Mouse (Mus musculus) activated CD4-positive, CD25-positive, alpha-beta regulatory T cell, adult 4 months (primary cell): ENCODE measurements around the gene Uba6. TPM values are rescaled to one million over a fixed set of nuclear protein-coding genes. Genes with fewer than 3 reads are reported as not detected.
A peak's percentile ranks its signal among the peaks of the same experiment; 100 is the strongest.

Experiments used
- ATAC-seq: one replicate; pipeline ENCODE4 v1.8.0; 2017
- polyA plus RNA-seq, 2 experiments: library from polyadenylated mRNA; unstranded; fragments of 100-300 nt; shearing (Covaris generic); gene quantifications; one replicate each; pipeline ENCODE4 v1.2.1; 2017

The Uba6 gene
- polyA plus RNA-seq, result 10 to 100 TPM; 13.9 to 18.3 TPM

DNA sequence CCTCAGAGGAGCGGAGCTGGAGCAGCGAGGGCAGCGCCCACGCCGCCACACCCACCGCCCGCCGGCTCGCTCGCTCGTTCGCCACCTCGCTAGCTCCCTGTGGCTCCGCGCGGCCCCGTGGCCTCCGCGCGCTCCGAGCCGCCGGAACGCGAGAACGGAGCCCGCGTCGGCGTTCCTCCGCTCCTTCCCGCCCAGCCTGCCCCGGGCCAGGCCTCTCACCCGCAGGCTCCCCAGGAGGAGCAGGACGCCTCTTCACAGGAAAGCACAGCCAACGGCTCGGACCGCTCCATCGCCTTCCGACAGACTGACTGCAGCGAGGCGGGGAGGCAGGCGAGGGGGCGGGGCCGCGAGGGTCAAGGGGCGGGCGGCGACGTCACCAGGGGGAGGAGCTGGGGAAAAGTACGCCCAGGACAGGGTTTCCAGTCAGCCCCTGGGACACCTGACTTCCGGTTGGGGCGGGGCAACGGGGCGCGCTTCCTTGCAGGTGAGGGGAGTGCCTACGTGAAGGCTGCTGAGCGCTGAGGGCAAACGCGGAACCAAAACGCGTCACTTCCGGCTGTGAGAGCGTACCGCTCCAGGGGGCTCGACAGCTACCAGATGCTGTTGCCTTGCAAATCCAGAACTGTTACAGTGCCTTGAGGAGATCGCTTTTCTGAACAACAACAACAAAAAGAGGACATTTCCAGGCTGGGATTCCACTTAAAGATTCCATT lies at the start of gene Uba6:
Gene Uba6 (minus strand): TSS at position 355 of the 713 bp plus-strand sequence.
- ATAC-seq, result peak; percentile 96

DNA sequence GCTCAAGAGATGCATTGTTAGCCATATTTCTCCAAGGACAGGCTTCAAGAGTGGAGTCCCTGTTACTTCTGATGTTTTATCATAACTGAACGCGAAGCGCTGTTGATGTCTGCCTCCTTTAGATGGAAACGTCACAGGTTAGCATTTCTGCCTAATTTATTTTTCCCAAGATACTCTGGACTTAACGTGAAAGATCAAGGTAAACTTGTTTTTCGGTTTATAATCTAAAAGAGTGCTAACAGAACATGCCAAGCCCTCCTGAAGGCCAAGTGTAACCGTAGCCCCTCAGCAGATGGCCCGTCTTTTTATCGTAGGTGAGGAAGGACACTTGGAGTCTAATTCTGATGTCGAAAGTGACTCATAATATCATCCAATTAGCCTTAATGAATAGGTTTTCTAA lies 25.2 kb upstream of the Uba6 start, which contains the start of gene Gnrhr:
Gene Gnrhr (minus strand): TSS at position 101 of the 400 bp plus-strand sequence.
- no peak for ATAC-seq

GRCm38 (mm10) chr5:86191356-86191755 lies 18.8 kb upstream of the Uba6 start:
- ATAC-seq, result peak; percentile 60

DNA sequence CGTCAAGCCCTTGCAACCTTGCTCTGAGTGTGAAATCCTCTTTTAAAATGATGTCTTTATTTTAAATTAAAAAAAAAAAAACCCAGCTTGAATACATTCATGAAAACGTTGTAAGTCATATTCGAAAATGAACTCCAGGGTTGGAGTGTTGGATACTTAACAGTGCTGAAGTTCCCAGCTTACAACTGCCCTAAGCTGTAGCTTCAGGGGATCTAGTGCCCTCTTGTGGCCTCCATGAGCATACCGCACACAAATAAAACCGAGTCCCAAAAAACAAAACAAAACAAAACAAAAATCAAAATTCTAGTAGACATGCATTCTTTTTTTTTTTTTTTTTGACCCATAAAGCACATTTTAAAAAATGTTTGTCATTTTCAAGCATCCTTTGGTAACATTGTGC lies 18.2 kb upstream of the Uba6 start:
- ATAC-seq, result peak; percentile 66

DNA sequence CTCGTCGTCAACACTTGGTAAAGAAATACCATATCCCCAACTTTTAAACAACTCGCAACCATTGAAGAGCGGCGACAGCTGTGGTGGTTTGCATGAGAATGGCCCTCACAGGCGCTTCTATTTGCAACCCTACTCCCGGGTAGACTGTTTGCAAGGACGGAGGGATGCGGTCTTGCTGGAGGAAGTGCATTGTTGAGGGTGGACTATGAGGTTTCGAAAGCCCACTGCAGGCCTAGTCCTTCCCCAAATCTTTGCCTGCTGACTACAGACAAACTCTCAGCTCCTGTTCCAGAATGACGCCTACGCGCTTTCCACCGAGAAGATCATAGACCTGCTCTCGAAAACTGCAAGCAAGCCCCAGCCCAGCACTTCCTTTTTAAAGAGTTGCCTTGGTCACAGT lies 17.7 kb upstream of the Uba6 start:
- no peak for ATAC-seq

GRCm38 (mm10) chr5:86187441-86187840 lies 14.8 kb upstream of the Uba6 start:
- no peak for ATAC-seq

GRCm38 (mm10) chr5:86173778-86174177 lies 1.2 kb upstream of the Uba6 start:
- ATAC-seq, result no peak

DNA sequence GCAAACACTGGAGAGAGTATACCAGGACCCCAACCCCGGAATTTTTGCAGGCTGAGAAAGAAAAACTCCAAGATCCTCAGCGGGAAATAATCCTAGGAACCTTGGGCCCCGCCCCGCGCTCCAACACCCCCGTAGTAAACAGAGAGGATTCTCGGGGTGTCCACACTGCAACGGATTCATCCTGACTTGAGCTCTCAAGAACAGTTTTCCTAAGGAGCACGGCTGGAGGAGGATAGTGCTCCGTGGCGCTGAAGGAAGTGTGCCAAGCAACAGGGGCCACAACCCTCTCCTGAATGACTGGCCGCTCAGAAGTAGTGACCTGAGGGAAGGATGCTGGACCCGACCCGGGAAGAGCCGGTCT lies 535 bp downstream of the Uba6 start:
- no peak for ATAC-seq

DNA sequence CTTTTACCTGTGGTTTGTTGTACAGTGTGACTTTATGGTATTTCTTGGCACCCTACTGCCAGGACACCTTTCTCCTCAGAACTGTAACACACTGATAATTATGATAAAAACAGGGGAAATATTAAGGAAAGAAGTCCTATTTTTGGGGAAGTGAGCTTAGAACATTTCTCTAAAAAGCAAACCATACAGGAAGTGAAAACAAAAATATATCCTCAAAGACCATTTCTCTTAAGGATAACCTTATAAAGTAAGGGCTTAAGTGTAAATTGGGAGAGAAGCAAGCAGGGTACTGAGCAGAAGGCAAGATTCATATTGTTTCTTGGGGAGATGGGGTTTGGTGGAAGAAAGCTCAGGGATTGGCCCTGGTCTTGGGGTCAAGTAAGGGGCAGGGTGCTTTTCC lies 42.8 kb downstream of the Uba6 start:
- ATAC-seq, result no peak

DNA sequence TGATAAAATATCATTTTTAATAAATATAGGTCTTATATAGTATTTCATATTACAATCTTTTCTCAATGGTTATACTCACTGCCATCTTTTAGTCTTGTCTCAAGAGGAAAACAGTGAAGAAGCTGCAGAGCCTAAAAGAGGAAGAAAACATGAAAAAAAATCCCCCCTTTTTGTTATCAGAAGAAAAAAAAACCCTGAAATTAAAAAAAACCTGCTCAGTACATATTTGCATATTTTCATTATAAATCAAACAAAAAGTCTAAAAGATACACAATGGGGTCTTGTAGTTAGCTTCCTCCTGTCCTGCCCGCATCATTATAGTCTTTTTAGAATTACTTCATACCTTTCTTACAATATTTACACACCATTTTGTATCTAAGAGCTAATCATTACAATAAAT lies 43.9 kb downstream of the Uba6 start:
- ATAC-seq, result no peak

DNA sequence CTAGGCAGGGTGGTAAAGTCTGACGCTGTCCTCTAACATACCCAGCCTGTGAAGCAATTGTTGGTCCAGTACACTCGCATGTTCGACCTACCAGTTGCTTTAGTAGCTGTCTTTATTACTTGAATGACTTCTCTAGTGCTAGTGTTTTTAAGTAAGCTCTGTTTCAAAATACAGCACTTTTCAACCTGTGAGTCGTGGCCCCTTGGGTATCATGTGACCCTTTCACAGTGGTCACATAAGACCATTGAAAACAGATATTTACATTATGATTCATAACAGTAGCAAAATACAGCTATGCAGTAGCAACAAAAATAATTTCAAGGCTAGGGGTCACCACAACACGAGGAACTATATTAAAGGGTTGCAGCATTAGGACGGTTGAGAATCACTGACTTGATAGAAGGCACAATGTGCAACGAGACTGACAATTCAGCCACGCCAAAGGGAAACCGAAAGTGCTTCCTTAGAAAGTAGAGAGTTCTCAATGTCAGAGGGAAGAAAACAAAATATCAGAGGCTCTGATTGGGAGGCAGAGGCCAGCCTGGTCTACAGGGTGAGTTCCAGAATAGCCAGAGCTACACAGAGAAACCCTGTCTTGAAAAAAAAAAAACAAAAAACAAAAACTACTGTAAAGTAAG lies 54.0 kb downstream of the Uba6 start:
- ATAC-seq, result peak; percentile 82

DNA sequence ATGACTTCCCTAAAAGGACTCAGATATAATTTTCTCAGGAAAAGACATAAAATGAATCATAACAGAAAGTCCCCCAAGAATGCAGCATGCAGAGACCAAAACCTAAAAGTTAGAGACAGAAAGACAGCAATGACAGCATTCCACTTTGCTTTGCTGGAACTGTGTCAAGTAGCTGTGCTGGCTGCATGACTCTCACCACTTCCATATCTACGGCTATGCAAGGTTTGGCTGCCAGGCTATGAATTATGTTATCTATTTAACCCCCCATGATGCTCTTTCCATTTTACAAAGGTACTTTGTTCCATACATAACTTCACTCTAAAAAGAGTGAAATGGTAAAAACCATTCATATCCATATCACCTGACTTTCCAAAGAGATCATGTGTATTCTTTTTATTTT lies 58.6 kb downstream of the Uba6 start:
- ATAC-seq, result no peak

GRCm38 (mm10) chr5:86113037-86113436 lies 59.6 kb downstream of the Uba6 start:
- no peak for ATAC-seq

DNA sequence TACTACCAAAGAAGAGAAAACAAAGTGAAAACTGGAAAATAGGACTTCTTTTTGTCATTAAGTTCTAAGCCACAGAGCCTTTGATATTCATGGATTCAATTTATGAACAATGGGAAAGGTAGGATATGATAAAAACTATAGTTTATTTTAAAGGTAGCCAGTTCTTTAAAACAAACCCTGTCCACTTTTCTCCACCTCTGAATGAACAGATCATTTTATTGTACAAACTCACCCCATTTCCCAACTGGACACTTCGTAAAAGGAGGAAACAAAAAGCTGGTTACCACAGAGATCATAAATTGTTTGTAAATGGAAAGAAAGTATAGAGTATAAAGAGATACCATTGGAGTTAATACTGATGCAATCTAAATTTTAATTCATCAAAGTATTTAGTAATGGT lies 61.5 kb downstream of the Uba6 start:
- no peak for ATAC-seq

- ATAC-seq, result no peak
Observed at GRCm38 (mm10) chr5:86106610-86107009, 66.0 kb downstream of the Uba6 start.

GRCm38 (mm10) chr5:86102176-86102575 lies 70.4 kb downstream of the Uba6 start:
- no peak for ATAC-seq

GRCm38 (mm10) chr5:86100621-86101020 lies 72.0 kb downstream of the Uba6 start:
- ATAC-seq, result no peak

DNA sequence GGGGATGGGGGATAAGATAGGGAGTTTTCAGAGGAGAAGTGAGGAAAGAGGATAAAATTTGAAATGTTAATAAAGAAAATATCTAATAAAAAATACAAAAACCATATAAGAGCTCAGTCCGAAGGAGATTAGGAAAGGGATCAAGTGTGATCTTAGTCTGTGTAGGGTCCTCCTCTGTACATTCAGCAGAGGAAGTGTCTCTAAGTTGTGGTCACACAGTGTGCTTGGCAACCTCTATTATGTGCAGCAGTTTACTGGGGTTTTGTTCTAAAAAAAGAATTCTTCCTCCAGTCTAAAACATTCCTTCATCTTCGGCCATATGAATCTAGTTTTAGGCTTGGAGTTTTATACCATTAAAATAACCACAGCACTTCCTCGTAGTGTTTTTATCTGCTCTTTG lies 73.6 kb downstream of the Uba6 start:
- no peak for ATAC-seq

DNA sequence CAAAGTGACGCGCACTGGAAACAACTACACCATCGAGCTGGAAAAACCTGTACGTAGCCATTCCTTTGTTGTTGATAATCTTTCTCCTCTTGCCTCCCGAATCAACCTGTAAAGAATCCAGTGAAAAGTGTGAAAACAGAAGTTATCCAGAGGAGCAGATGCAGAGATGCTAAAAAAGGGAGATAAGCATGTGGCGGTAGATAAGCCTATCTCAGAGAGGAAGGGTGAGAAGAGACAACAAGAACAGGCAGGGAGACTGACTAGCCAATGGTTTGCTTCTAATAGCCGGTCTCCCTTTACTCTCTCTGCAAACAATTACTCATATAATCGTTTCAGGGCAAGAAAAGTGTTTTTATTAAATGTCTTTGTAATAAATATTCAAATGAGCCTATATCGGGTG lies 77.8 kb downstream of the Uba6 start:
- ATAC-seq, result no peak

DNA sequence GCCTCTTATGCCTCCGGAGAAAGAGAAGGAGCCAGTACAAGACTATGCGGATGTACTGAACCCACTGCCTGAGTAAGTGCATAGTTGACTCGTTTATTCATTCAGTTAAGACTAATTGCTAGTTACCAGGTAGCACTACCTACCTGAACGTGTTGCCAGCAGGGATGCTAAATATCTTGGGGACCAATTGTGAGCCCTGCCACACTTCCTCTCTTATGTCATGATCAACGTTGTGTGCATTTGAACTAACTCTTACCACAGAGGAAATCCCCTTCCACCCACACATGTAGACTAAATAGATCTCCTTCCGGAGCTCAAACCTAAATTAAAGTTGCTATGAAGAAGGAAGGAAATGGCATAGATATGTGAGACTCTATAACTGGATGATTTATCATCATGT lies 85.9 kb downstream of the Uba6 start:
- ATAC-seq, result peak; percentile 99

DNA sequence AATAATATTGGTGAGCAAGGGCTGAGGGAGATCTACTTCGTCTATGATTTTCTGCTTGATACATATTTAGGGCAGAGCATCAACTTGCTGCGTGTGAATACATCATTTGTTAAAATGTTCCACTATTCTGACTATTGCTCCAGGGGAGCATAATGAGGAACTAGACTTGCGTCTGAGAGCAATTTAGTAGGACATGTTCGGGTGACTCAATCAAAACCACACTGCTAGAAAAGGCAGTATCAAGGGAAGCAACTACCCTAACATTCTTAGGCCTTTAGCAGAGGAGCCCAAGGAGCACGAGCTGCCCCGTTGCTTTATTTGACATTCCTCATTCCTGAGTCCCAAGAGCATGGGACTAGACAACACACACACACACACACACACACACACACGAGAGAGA lies 87.6 kb downstream of the Uba6 start:
- no peak for ATAC-seq

DNA sequence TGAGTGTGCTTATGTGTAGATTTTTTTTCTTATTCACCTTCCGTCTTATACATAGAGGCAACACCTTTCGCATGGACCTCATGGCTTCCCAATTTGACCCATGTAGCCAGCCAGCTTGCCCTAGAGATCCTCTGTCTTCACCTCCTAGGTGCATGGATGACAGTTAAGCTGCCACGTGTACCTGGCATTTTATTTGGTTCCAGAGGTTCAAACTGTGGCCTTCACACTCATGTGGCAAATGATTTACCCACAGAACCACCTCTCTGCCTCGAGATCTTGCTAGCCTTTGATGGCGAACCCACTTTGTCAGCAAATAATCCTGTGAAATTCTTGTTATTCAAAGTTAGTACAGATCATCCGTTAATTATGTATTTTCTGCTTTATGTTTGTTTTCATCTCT lies 88.6 kb downstream of the Uba6 start:
- no peak for ATAC-seq

DNA sequence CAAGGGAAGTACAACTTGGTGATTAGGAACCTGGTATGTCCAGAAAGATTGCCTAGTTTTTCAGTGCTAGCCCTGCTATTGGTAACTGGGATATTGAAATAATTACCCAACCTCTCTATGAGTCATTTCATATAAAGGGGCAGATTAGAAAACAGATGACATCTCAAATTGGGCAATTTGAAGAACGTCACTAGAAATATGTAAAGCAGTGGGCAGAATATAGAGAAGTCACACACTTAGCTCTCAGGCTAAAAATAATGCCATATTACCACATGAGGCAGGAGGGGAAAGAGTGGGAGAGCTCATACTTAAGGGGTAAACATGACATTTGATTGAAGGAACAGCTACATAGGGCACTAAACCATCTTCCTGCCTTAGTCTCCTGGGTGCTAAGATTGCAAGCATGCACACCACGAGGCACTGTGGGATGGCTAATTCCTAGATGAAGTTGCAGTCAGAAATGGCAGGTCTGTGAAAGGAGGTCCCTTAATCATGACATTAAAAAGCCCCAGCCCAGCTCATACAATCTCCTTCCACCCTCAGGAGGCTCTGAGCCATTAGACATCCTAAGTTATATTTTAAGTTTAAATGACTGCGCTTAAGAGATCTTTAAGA lies 93.8 kb downstream of the Uba6 start:
- ATAC-seq, result peak; percentile 50

DNA sequence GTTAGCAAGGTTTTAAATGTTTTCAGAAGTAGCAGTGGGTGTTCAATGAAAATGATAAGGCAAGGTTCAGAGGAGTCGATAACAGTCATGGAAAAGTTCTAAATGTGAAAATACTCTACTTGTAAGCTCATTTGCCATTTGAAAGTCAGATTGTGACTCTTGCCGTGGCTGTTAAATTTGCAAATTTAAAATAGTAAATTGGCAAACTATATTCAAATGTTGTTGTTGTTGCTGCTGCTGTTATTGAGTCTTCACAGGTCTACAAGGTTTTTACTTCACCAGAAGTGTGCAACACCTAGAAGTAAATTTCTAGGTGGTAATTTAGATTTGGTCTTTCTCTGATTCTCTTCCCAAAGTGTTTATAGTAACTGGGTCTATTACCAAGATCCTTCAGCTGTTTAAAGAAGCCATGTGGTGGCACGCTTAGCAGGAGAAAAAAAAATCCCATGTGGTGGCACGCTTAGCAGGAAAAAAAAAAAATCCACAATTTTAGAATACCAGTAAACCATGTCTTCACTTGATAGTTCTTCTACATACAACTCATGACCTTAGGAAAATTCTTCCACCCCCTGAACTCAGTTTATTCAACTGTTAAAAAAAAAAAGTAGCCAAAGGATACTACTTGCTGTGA lies 99.7 kb downstream of the Uba6 start:
- ATAC-seq, result no peak
